Mouse (Mus musculus): ENCODE measurements at regions not wholly inside any gene's neighbourhood (a gene's known extent, or its start where the extent isn't known, plus 50 kb on each side); places are given as distances from the start of the nearest gene placed in this dataset.

GRCm38 (mm10) chr11:31785160-31785559 is 86.9 kb upstream of the Cpeb4 start:
- TF ChIP-seq CTCF (IDR thresholded peaks at IDR 0.05; ENCODE audit: extremely low read depth, insufficient read depth, low read length), result no peak
- TF ChIP-seq POLR2A (IDR thresholded peaks at IDR 0.05; ENCODE audit: extremely low read depth, insufficient read depth, low read length), result no peak
